Mouse (Mus musculus): ENCODE measurements around the gene Rpl27a.

GRCm38 (mm10) chr7:109544792-109545191, 25.8 kb downstream of the Rpl27a start:
- TF ChIP-seq POLR2A (IDR thresholded peaks at IDR 0.05; ENCODE audit: insufficient read length, low read depth) (no peak), POLR2AphosphoS2 (IDR thresholded peaks at IDR 0.05; ENCODE audit: insufficient read length, low read depth) (no peak), CEBPB (IDR thresholded peaks at IDR 0.05; ENCODE audit: insufficient read depth, poor library complexity, severe bottlenecking) (no peak), TCF3 (IDR thresholded peaks at IDR 0.05; ENCODE audit: insufficient read length, low read depth) (no peak), SRF (IDR thresholded peaks at IDR 0.05; ENCODE audit: control insufficient read depth, insufficient read length, low read depth) (no peak), REST (IDR thresholded peaks at IDR 0.05; ENCODE audit: insufficient read depth, insufficient read length) (no peak), MYOG (IDR thresholded peaks at IDR 0.05; ENCODE audit: control insufficient read depth in 1 of 3, insufficient read depth in 1 of 3, insufficient read length in 2 of 3, low read depth in 2 of 3) (no peak), MAX (IDR thresholded peaks at IDR 0.05; ENCODE audit: low read depth) (no peak), TCF12 (IDR thresholded peaks at IDR 0.05; ENCODE audit: insufficient read depth, poor library complexity, severe bottlenecking) (no peak), E2F4 (IDR thresholded peaks at IDR 0.05; ENCODE audit: insufficient read depth) (no peak)
